Mouse (Mus musculus): ENCODE data around the gene Dmrta1. TPM values are rescaled to one million over a fixed set of nuclear protein-coding genes. Genes with fewer than 3 reads are reported as not detected.
"Not testable (repeated sequence)": the region's sequence is repeated elsewhere in the genome, so short reads cannot be mapped to it uniquely, and the experiment has no call there.

Gene Dmrta1
- total RNA-seq, 2 experiments from 2014 or later = not detected

DNA sequence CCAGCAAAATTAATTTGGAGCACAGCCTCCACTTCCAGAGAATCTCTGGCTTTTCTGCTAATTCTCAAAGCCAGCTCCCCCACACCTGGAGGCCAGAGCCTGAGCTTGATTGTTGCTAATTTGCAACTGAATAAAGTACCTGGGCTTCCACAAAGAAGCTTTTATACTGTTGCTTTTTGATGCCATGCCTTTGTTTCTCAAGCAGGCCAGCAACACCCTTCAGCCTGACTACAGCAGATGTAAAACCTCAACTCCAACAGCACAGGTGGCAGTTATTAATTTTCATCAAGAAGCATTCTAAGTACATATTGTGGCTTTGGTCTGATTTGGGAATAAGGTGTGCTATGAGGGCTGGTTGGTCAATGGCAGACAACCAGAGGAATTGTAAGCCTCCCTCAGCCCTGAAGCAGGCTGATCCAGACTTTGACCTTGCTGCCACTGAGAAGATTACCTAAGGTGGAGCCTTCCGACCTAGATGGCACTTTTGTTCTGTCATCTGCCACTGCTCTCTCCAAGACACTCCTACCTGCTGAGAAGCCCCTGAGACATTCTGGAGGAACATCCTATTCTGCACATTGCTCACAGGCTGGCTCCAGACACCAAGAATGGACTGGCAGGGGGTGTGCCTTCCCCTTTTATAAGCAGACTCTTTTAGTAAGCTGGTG lies 44.4 kb downstream of the Dmrta1 start:
- DNase-seq; intact Hi-C loops (cut with DNase I; ENCODE audit: low total_unique reads): not testable (repeated sequence)
